In the genomic region with DNA sequence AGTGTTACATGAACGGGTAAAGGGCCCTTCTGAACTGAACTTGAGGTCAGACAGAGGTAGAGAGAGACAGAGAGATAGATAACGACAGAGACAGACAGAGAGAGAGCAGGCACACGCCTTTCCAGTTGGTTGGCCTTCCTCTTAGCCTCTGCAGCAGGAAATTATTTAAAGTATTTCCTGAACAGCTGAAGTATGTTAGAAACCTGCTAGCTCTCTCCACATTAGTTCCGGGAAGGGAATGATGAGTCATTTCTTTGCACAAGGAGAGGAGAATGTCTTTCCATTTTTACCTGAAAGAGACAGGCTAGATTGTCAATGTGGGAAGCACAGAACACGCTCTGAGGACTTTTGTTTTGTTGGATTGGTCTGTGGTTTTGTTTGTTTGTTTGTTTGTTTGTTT, we compare ENCODE assay signal across 19 mouse cellular contexts. TPM values are rescaled to one million over a fixed set of nuclear protein-coding genes. Genes with fewer than 3 reads are reported as not detected.
A peak's percentile ranks its signal among the peaks of the same experiment; 100 is the strongest.
DNase-seq lines count a peak whose midpoint lies in the region; ATAC-seq and TF ChIP-seq lines count a peak whose summit lies in the region.
"Had no signal": no experiment of that assay in that cellular context is flagged by ENCODE, and none has a peak within 500 bp of the region (broad histone marks: within the 10 kb centered on the region; RNA-seq: fewer than 3 reads in every experiment).

No protein-coding gene starts in this region.

- H3K4me2 ChIP-seq in embryonic facial prominence, embryonic 14.5 days (ENCODE audit: low read depth, low read length), result no peak overlapping the region
- H3K4me2 ChIP-seq in kidney, postnatal 0 days (ENCODE audit: low read length), result no peak overlapping the region
- no peak overlapping the region for H3K4me2 ChIP-seq in intestine, embryonic 15.5 days (replicated peaks)
- H3K4me2 ChIP-seq: embryonic facial prominence, embryonic 13.5 days; forebrain, embryonic 12.5 days; lung, embryonic 15.5 days; midbrain, embryonic 13.5 days had no signal

- H3K27ac ChIP-seq in embryonic facial prominence, embryonic 14.5 days (replicated peaks; ENCODE audit: low read depth, low read length), result no peak overlapping the region
- no peak overlapping the region for H3K27ac ChIP-seq in embryonic facial prominence, embryonic 10.5 days (replicated peaks)
- H3K27ac ChIP-seq in kidney, postnatal 0 days, result peak overlapping the region; percentile 19; the same call in 1 of the 2 replicates
- H3K27ac ChIP-seq in intestine, embryonic 15.5 days, result peak overlapping the region; percentile 7; the same call in 1 of the 2 replicates
- H3K27ac ChIP-seq: embryonic facial prominence, embryonic 13.5 days; forebrain, embryonic 12.5 days; lung, embryonic 15.5 days; midbrain, embryonic 13.5 days had no signal

- no peak for TF ChIP-seq CTCF in kidney, postnatal 0 days (IDR thresholded peaks at IDR 0.05; ENCODE audit: low read depth)

- no peaks in the 10 kb centered on the region for H3K9me3 ChIP-seq in embryonic facial prominence, embryonic 14.5 days (ENCODE audit: control insufficient read depth, low read length)
- no peaks in the 10 kb centered on the region for H3K9me3 ChIP-seq in embryonic facial prominence, embryonic 10.5 days
- H3K9me3 ChIP-seq in kidney, postnatal 0 days (replicated peaks; ENCODE audit: low read length), result no peaks in the 10 kb centered on the region
- no peaks in the 10 kb centered on the region for H3K9me3 ChIP-seq in intestine, embryonic 15.5 days
- H3K9me3 ChIP-seq: embryonic facial prominence, embryonic 13.5 days; forebrain, embryonic 12.5 days; lung, embryonic 15.5 days; midbrain, embryonic 13.5 days had no signal

- no peak overlapping the region for H3K9ac ChIP-seq in embryonic facial prominence, embryonic 14.5 days (ENCODE audit: low read depth, low read length)
- H3K9ac ChIP-seq in kidney, postnatal 0 days (ENCODE audit: low read depth, low read length), result no peak overlapping the region
- no peak overlapping the region for H3K9ac ChIP-seq in intestine, embryonic 15.5 days
- H3K9ac ChIP-seq: embryonic facial prominence, embryonic 13.5 days; forebrain, embryonic 12.5 days; lung, embryonic 15.5 days; midbrain, embryonic 13.5 days had no signal

- H3K4me3 ChIP-seq in embryonic facial prominence, embryonic 14.5 days (ENCODE audit: low read depth, low read length), result no peak overlapping the region
- H3K4me3 ChIP-seq in embryonic facial prominence, embryonic 10.5 days, result no peak overlapping the region
- H3K4me3 ChIP-seq in kidney, postnatal 0 days (replicated peaks; ENCODE audit: low read depth, low read length), result no peak overlapping the region
- no peak overlapping the region for H3K4me3 ChIP-seq in intestine, embryonic 15.5 days (replicated peaks)
- H3K4me3 ChIP-seq: embryonic facial prominence, embryonic 13.5 days; forebrain, embryonic 12.5 days; lung, embryonic 15.5 days; midbrain, embryonic 13.5 days had no signal

- H3K27me3 ChIP-seq in embryonic facial prominence, embryonic 14.5 days (replicated peaks; ENCODE audit: control insufficient read depth, insufficient read depth, low read length), result no peaks in the 10 kb centered on the region
- H3K27me3 ChIP-seq in embryonic facial prominence, embryonic 10.5 days (replicated peaks; ENCODE audit: low read depth, poor library complexity, severe bottlenecking), result no peaks in the 10 kb centered on the region
- H3K27me3 ChIP-seq in kidney, postnatal 0 days (ENCODE audit: insufficient read depth, low read length), result no peaks in the 10 kb centered on the region
- H3K27me3 ChIP-seq in intestine, embryonic 15.5 days (replicated peaks), result no peaks in the 10 kb centered on the region
- H3K27me3 ChIP-seq: embryonic facial prominence, embryonic 13.5 days; forebrain, embryonic 12.5 days; lung, embryonic 15.5 days; midbrain, embryonic 13.5 days had no signal

- 26% methylated on average over 5 of the region's 5 CpGs for WGBS in embryonic facial prominence, embryonic 14.5 days
- 54% methylated on average over 5 of the region's 5 CpGs for WGBS in embryonic facial prominence, embryonic 10.5 days
- WGBS in kidney, postnatal 0 days, result 30% methylated on average over 5 of the region's 5 CpGs
- WGBS in intestine, embryonic 15.5 days, result 26% methylated on average over 5 of the region's 5 CpGs

- peak; percentile 29 for DNase-seq in embryonic facial prominence, embryonic 14.5 days (ENCODE audit: low spot score)
- DNase-seq in embryonic facial prominence, embryonic 10.5 days (ENCODE audit: low spot score), result no peak
- DNase-seq in kidney, postnatal 0 days (ENCODE audit: low spot score), result peak; percentile 82
- DNase-seq in kidney, adult 9 months, result no peak
- peak; percentile 64 for DNase-seq in 3T3-L1 (ENCODE audit: low read depth, low spot score)
- DNase-seq in left cerebral cortex, adult 18-20 months (ENCODE audit: low spot score in 2 of 2), result no peak
- DNase-seq: adrenal gland, postnatal 10 days; cerebellum, postnatal 25 days; heart, postnatal 4 days; layer of hippocampus, postnatal 36 days; thymus, postnatal 14 days had no signal

- peaks cover 10% of the 10 kb centered on the region for H3K36me3 ChIP-seq in embryonic facial prominence, embryonic 14.5 days (ENCODE audit: control insufficient read depth, insufficient read depth, low read length)
- H3K36me3 ChIP-seq in embryonic facial prominence, embryonic 10.5 days (replicated peaks), result peaks cover 34% of the 10 kb centered on the region
- H3K36me3 ChIP-seq in kidney, postnatal 0 days (ENCODE audit: insufficient read depth, low read length), result peaks cover 1% of the 10 kb centered on the region; the same call in 1 of the 2 replicates
- peaks cover 5% of the 10 kb centered on the region for H3K36me3 ChIP-seq in intestine, embryonic 15.5 days

- H3K4me1 ChIP-seq in embryonic facial prominence, embryonic 14.5 days (ENCODE audit: control insufficient read depth, insufficient read depth, low read length), result no peaks in the 10 kb centered on the region
- peaks cover 9% of the 10 kb centered on the region; the same call in 1 of the 2 replicates for H3K4me1 ChIP-seq in embryonic facial prominence, embryonic 10.5 days
- 0 out of 2 replicates have a peak, but pooled peaks cover 7% of the 10 kb centered on the region for H3K4me1 ChIP-seq in kidney, postnatal 0 days (replicated peaks; ENCODE audit: insufficient read depth, low read length)
- H3K4me1 ChIP-seq in intestine, embryonic 15.5 days (replicated peaks), result no peaks in the 10 kb centered on the region
- H3K4me1 ChIP-seq: forebrain, embryonic 12.5 days; midbrain, embryonic 13.5 days had no signal

- no peak for ATAC-seq in embryonic facial prominence, embryonic 14.5 days (ENCODE audit: low read depth)
- no peak for ATAC-seq in kidney, postnatal 0 days (replicated peaks; ENCODE audit: low FRiP score, low read depth)
- ATAC-seq in intestine, embryonic 15.5 days, result 0 out of 2 replicates have a peak, but pooled peaks have one; percentile 39
- ATAC-seq in megakaryocyte progenitor cell, adult 5-6 weeks (replicated peaks; ENCODE audit: poor library complexity), result no peak
- ATAC-seq: inflammation-experienced regulatory T-cells, adult 6 months; midbrain, embryonic 13.5 days had no signal

RNA-seq across cellular contexts. Expression of a gene that starts 17.0 kb away (rescaled TPM):
- polyA plus RNA-seq in embryonic facial prominence, embryonic 14.5 days (2014; fragmentation: Nextera tagmentation; extraction: Ambion mirVana), result 294 and 347 TPM in 2 replicates
- 631 and 685 TPM in 2 replicates for polyA plus RNA-seq in embryonic facial prominence, embryonic 10.5 days (2016; fragmentation: Nextera tagmentation; extraction: Ambion mirVana)
- 157 and 170 TPM in 2 replicates for polyA plus RNA-seq in kidney, postnatal 0 days (2015; fragmentation: Nextera tagmentation; extraction: Ambion mirVana)
- polyA plus RNA-seq in intestine, embryonic 15.5 days (2015; fragmentation: Nextera tagmentation; extraction: Ambion mirVana), result 357 and 384 TPM in 2 replicates
- 322 and 354 TPM in 2 replicates for total RNA-seq in megakaryocyte progenitor cell, adult 5-6 weeks (2015)
- 249 and 283 TPM in 2 replicates for total RNA-seq in megakaryocyte progenitor cell, adult 5-6 weeks (2017)
- total RNA-seq in left cerebral cortex, adult 18-20 months (2021), result 10 to 100 TPM; 21.9 to 26.6 TPM

RNA-seq across cellular contexts. Expression of a gene that starts 43.1 kb away (rescaled TPM):
- polyA plus RNA-seq in embryonic facial prominence, embryonic 14.5 days (2014; fragmentation: Nextera tagmentation; extraction: Ambion mirVana), result 4.1 and 4.3 TPM in 2 replicates
- 0.98 and 2.1 TPM in 2 replicates for polyA plus RNA-seq in embryonic facial prominence, embryonic 10.5 days (2016; fragmentation: Nextera tagmentation; extraction: Ambion mirVana)
- 4.2 and 5.1 TPM in 2 replicates for polyA plus RNA-seq in kidney, postnatal 0 days (2015; fragmentation: Nextera tagmentation; extraction: Ambion mirVana)
- 2.6 and 3.0 TPM in 2 replicates for polyA plus RNA-seq in intestine, embryonic 15.5 days (2015; fragmentation: Nextera tagmentation; extraction: Ambion mirVana)
- not detected in 2 replicates for total RNA-seq in megakaryocyte progenitor cell, adult 5-6 weeks (2015)
- total RNA-seq in megakaryocyte progenitor cell, adult 5-6 weeks (2017), result not detected in 2 replicates
- 1 to 10 TPM; 3.2 to 4.7 TPM for total RNA-seq in left cerebral cortex, adult 18-20 months (2021)
- total RNA-seq: granulocyte monocyte progenitor cell, adult 5-6 weeks had no signal

Comparison
In these comparisons a context has a peak if more than half of its experiments do, and no peak if none do; other contexts are left out.
1. DNase-seq: peak in embryonic facial prominence, embryonic 14.5 days (single experiment), kidney, postnatal 0 days (single experiment) and 3T3-L1 (single experiment); none in embryonic facial prominence, embryonic 10.5 days (single experiment), kidney, adult 9 months (single experiment) and left cerebral cortex, adult 18-20 months (0 of 2).
2. H3K27ac ChIP-seq: peak in kidney, postnatal 0 days (single experiment) and intestine, embryonic 15.5 days (single experiment); none in embryonic facial prominence, embryonic 14.5 days (single experiment) and embryonic facial prominence, embryonic 10.5 days (single experiment).